Mouse (Mus musculus): Measurements from ENCODE around the gene Tex19.2. TPM values are rescaled to one million over a fixed set of nuclear protein-coding genes. Genes with fewer than 3 reads are reported as not detected.
"Not testable (repeated sequence)": the region's sequence is repeated elsewhere in the genome, so short reads cannot be mapped to it uniquely, and the experiment has no call there.

Gene Tex19.2
- polyA plus RNA-seq, 1 experiment from 2014 or later: not detected

- no peaks in the 10 kb centered on the region for H3K36me3 ChIP-seq
- no peak overlapping the region for H3K4me2 ChIP-seq
- no peak for ATAC-seq (ENCODE audit: insufficient number of reproducible peaks, insufficient read depth, low FRiP score, low TSS enrichment, low read depth)
- H3K4me3 ChIP-seq: no peak overlapping the region
- no peaks in the 10 kb centered on the region for H3K27me3 ChIP-seq
- H3K9me3 ChIP-seq: no peaks in the 10 kb centered on the region
- no peak overlapping the region for H3K9ac ChIP-seq
- 67% methylated on average over 6 of the region's 6 CpGs for WGBS
- no peak overlapping the region for H3K27ac ChIP-seq
- H3K4me1 ChIP-seq: 0 out of 2 replicates have a peak, but pooled peaks cover 5% of the 10 kb centered on the region
These were observed 35.5 kb downstream of the Tex19.2 start for GRCm38 (mm10) chr11:121082857-121083500.

GRCm38 (mm10) chr11:121082250-121082649 is 36.2 kb downstream of the Tex19.2 start:
- no peak overlapping the region for H3K4me3 ChIP-seq
- no peaks in the 10 kb centered on the region for H3K9me3 ChIP-seq
- no peaks in the 10 kb centered on the region for H3K36me3 ChIP-seq
- H3K9ac ChIP-seq: no peak overlapping the region
- no peak for ATAC-seq (ENCODE audit: insufficient number of reproducible peaks, insufficient read depth, low FRiP score, low TSS enrichment, low read depth)
- H3K27me3 ChIP-seq: no peaks in the 10 kb centered on the region
- no peak overlapping the region for H3K4me2 ChIP-seq
- H3K27ac ChIP-seq: no peak overlapping the region
- 0 out of 2 replicates have a peak, but pooled peaks cover 5% of the 10 kb centered on the region for H3K4me1 ChIP-seq
- WGBS: 84% methylated on average over 3 of the region's 3 CpGs

GRCm38 (mm10) chr11:121081120-121081519 is 37.4 kb downstream of the Tex19.2 start, which contains the start of gene Sectm1a:
TSS of gene Sectm1a (minus strand) at chr11:121081220.
- no peak for ATAC-seq (ENCODE audit: insufficient number of reproducible peaks, insufficient read depth, low FRiP score, low TSS enrichment, low read depth)
- H3K9me3 ChIP-seq: no peaks in the 10 kb centered on the region
- H3K4me3 ChIP-seq: no peak within 1 kb of the TSS
- no peak within 1 kb of the TSS for H3K27ac ChIP-seq
- 67% methylated on average over 3 of the region's 3 CpGs for WGBS
- H3K27me3 ChIP-seq: no peaks in the 10 kb centered on the region
- H3K36me3 ChIP-seq: no peaks in the 10 kb centered on the region
- H3K9ac ChIP-seq: no peak within 1 kb of the TSS
- H3K4me2 ChIP-seq: no peak within 1 kb of the TSS
- 0 out of 2 replicates have a peak, but pooled peaks cover 4% of the 10 kb centered on the region for H3K4me1 ChIP-seq

- Histone ChIP-seq H3K4me3 (no peak overlapping the region), H3K9ac (no peak overlapping the region), H3K27ac (no peak overlapping the region), H3K9me3 (no peaks in the 10 kb centered on the region), H3K27me3 (no peaks in the 10 kb centered on the region), H3K4me1 (no peaks in the 10 kb centered on the region), H3K36me3 (no peaks in the 10 kb centered on the region), H3K4me2 (no peak overlapping the region)
- 92% methylated on average over 8 of the region's 8 CpGs for WGBS
- no peak for ATAC-seq (ENCODE audit: insufficient number of reproducible peaks, insufficient read depth, low FRiP score, low TSS enrichment, low read depth)
These were observed 38.1 kb downstream of the Tex19.2 start for GRCm38 (mm10) chr11:121080330-121080729.

- Histone ChIP-seq H3K27me3 (no peaks in the 10 kb centered on the region), H3K36me3 (no peaks in the 10 kb centered on the region), H3K9ac (no peak overlapping the region), H3K4me1 (no peaks in the 10 kb centered on the region), H3K4me2 (no peak overlapping the region), H3K9me3 (no peaks in the 10 kb centered on the region), H3K27ac (no peak overlapping the region), H3K4me3 (no peak overlapping the region)
- WGBS: 73% methylated on average over 5 of the region's 5 CpGs
- ATAC-seq (ENCODE audit: insufficient number of reproducible peaks, insufficient read depth, low FRiP score, low TSS enrichment, low read depth): no peak
These were observed 42.8 kb downstream of the Tex19.2 start for GRCm38 (mm10) chr11:121075655-121076054.

- 92% methylated on average over 12 of the region's 16 CpGs for WGBS
- H3K4me2 ChIP-seq; H3K9me3 ChIP-seq; ATAC-seq (ENCODE audit: insufficient number of reproducible peaks, insufficient read depth, low FRiP score, low TSS enrichment, low read depth); H3K27ac ChIP-seq; H3K36me3 ChIP-seq; H3K4me1 ChIP-seq; H3K4me3 ChIP-seq; H3K27me3 ChIP-seq; H3K9ac ChIP-seq: not testable (repeated sequence)
These were observed 48.8 kb downstream of the Tex19.2 start for GRCm38 (mm10) chr11:121069662-121070061.

- Histone ChIP-seq H3K4me3 (no peak overlapping the region), H3K27me3 (no peaks in the 10 kb centered on the region), H3K4me1 (no peaks in the 10 kb centered on the region), H3K9ac (no peak overlapping the region), H3K36me3 (no peaks in the 10 kb centered on the region), H3K9me3 (no peaks in the 10 kb centered on the region), H3K27ac (no peak overlapping the region), H3K4me2 (no peak overlapping the region)
- no peak for ATAC-seq (ENCODE audit: insufficient number of reproducible peaks, insufficient read depth, low FRiP score, low TSS enrichment, low read depth)
- 94% methylated on average over 2 of the region's 2 CpGs for WGBS
These were observed 50.6 kb downstream of the Tex19.2 start for GRCm38 (mm10) chr11:121067895-121068294.

Other genes with a start within 250 kb of the Tex19.2 start
- 6.1 and 6.8 TPM in 2 replicates for gene Ccdc57, start 185.8 kb downstream of the Tex19.2 start, polyA plus RNA-seq (2015; fragmentation: Nextera tagmentation; extraction: Ambion mirVana)
- 56.4 and 63.4 TPM in 2 replicates for gene Slc16a3, start 170.2 kb downstream of the Tex19.2 start, polyA plus RNA-seq (2015; fragmentation: Nextera tagmentation; extraction: Ambion mirVana)
- 132 and 134 TPM in 2 replicates for gene Csnk1d, start 127.3 kb downstream of the Tex19.2 start, polyA plus RNA-seq (2015; fragmentation: Nextera tagmentation; extraction: Ambion mirVana)
- gene Cd7, start 79.3 kb downstream of the Tex19.2 start, polyA plus RNA-seq (2015; fragmentation: Nextera tagmentation; extraction: Ambion mirVana): 0.28 and 0.49 TPM in 2 replicates
- gene Sectm1b, start 55.1 kb downstream of the Tex19.2 start, polyA plus RNA-seq (2015; fragmentation: Nextera tagmentation; extraction: Ambion mirVana): 0.59 and 0.99 TPM in 2 replicates
- gene Sectm1a, start 37.5 kb downstream of the Tex19.2 start, polyA plus RNA-seq (2015; fragmentation: Nextera tagmentation; extraction: Ambion mirVana): 0.26 and 0.52 TPM in 2 replicates
- gene Tex19.1, start 27.5 kb upstream of the Tex19.2 start, polyA plus RNA-seq (2015; fragmentation: Nextera tagmentation; extraction: Ambion mirVana): 0.11 TPM in 1 of 2 replicates, not detected in the other
- gene Uts2r, start 41.6 kb upstream of the Tex19.2 start, polyA plus RNA-seq (2015; fragmentation: Nextera tagmentation; extraction: Ambion mirVana): 0.15 TPM in 1 of 2 replicates, not detected in the other
- 8.8 and 9.3 TPM in 2 replicates for gene Hexdc, start 85.8 kb upstream of the Tex19.2 start, polyA plus RNA-seq (2015; fragmentation: Nextera tagmentation; extraction: Ambion mirVana)
- 18.5 and 22.2 TPM in 2 replicates for gene Ogfod3, start 86.0 kb upstream of the Tex19.2 start, polyA plus RNA-seq (2015; fragmentation: Nextera tagmentation; extraction: Ambion mirVana)
- 44.6 and 45.1 TPM in 2 replicates for gene Cybc1, start 110.6 kb upstream of the Tex19.2 start, polyA plus RNA-seq (2015; fragmentation: Nextera tagmentation; extraction: Ambion mirVana)
- gene Narf, start 118.6 kb upstream of the Tex19.2 start, polyA plus RNA-seq (2015; fragmentation: Nextera tagmentation; extraction: Ambion mirVana): 61.4 and 67.7 TPM in 2 replicates
- gene Foxk2, start 141.3 kb upstream of the Tex19.2 start, polyA plus RNA-seq (2015; fragmentation: Nextera tagmentation; extraction: Ambion mirVana): 9.9 and 10.6 TPM in 2 replicates
- gene Wdr45b, start 235.8 kb upstream of the Tex19.2 start, polyA plus RNA-seq (2015; fragmentation: Nextera tagmentation; extraction: Ambion mirVana): 98.3 and 102 TPM in 2 replicates